Mouse (Mus musculus) testis, adult 2 months (tissue): ENCODE results near the gene Tas2r136.

Source experiments
- CTCF ChIP-seq: fragments of 200-500 bp; IDR thresholded peaks from 2 replicates; pipeline ENCODE4 v1.5.1; 2012; ENCODE audit warnings: low read depth, mild to moderate bottlenecking, inconsistent platforms, low read length, moderate library complexity; ENCODE audit not compliant: control insufficient read depth, insufficient read depth, insufficient replicate concordance
- POLR2A ChIP-seq: fragments of 200-500 bp; IDR thresholded peaks from 2 replicates; pipeline ENCODE4 v1.6.1; 2012; ENCODE audit warnings: low read depth, mild to moderate bottlenecking, inconsistent platforms, low read length, moderate library complexity; ENCODE audit not compliant: control insufficient read depth

DNA sequence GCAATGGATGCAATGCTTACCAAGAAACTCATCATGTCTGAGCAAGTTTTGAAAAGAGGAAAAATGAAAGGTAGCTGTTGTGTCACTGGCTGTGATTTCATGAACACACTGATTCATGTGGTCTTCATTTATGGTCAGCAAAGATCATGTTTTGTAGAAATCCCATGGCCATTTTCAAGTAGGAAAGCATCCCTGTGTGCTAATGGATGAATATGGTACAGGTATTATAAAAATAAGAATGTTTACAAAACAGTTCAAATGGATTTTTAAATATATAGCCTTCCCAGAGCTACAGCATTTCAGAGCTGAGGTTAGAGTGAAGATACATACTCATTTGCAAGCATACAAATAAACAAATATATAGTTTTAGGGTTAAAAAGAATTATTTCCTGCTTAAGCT is at the start of gene Tas2r136:
- no peak for TF ChIP-seq POLR2A
- no peak for TF ChIP-seq CTCF
